ENCODE assay signal across 8 mouse cellular contexts in genomic region chr13:34876481-34876880, GRCm38 (mm10). TPM values are rescaled to one million over a fixed set of nuclear protein-coding genes. Genes with fewer than 3 reads are reported as not detected.
DNase-seq lines count a peak whose midpoint lies in the region; ATAC-seq lines count a peak whose summit lies in the region.

No protein-coding gene starts in this region.

- ATAC-seq in kidney, embryonic 16.5 days (ENCODE audit: low FRiP score, low TSS enrichment) = no peak
- ATAC-seq in embryonic facial prominence, embryonic 11.5 days (replicated peaks; ENCODE audit: insufficient number of reproducible peaks, low FRiP score, low TSS enrichment, low read depth) = no peak

- H3K4me1 ChIP-seq in kidney, embryonic 16.5 days (ENCODE audit: insufficient read depth, low read length) = peaks cover 20% of the 10 kb centered on the region
- no peaks in the 10 kb centered on the region; the same call in 1 of the 2 replicates for H3K4me1 ChIP-seq in embryonic facial prominence, embryonic 11.5 days (ENCODE audit: control insufficient read depth, insufficient read depth, low read length)
- peaks cover 21% of the 10 kb centered on the region for H3K4me1 ChIP-seq in limb, embryonic 10.5 days

- DNase-seq in kidney, postnatal 25 days = no peak
- DNase-seq in embryonic facial prominence, embryonic 11.5 days (ENCODE audit: low spot score) = no peak
- DNase-seq in limb, embryonic 10.5 days (ENCODE audit: low spot score) = no peak
- peak; percentile 28 for DNase-seq in naive thymus-derived CD4-positive, alpha-beta T cell, adult 2 months (ENCODE audit: low read depth)
- DNase-seq in urinary bladder, adult 2 months (ENCODE audit: low spot score) = no peak
- DNase-seq in layer of hippocampus, adult 9-10 months (ENCODE audit: low spot score) = no peak
- DNase-seq in kidney, adult 8-10 months = no peak

- H3K36me3 ChIP-seq in kidney, embryonic 16.5 days (ENCODE audit: insufficient read depth, low read length) = 0 out of 2 replicates have a peak, but pooled peaks cover 4% of the 10 kb centered on the region
- no peaks in the 10 kb centered on the region for H3K36me3 ChIP-seq in embryonic facial prominence, embryonic 11.5 days (replicated peaks; ENCODE audit: control insufficient read depth, insufficient read depth, low read depth, low read length)
- H3K36me3 ChIP-seq in limb, embryonic 10.5 days = peaks cover 19% of the 10 kb centered on the region

- H3K27ac ChIP-seq in kidney, embryonic 16.5 days (ENCODE audit: low read length) = peak overlapping the region; percentile 99; the same call in 1 of the 2 replicates
- no peak overlapping the region for H3K27ac ChIP-seq in embryonic facial prominence, embryonic 11.5 days (replicated peaks; ENCODE audit: low read depth, low read length)
- peak overlapping the region; percentile 97; the same call in 1 of the 2 replicates for H3K27ac ChIP-seq in limb, embryonic 10.5 days

- 4% methylated on average over 3 of the region's 3 CpGs for WGBS in kidney, embryonic 16.5 days
- 8% methylated on average over 3 of the region's 3 CpGs for WGBS in embryonic facial prominence, embryonic 11.5 days
- 23% methylated on average over 3 of the region's 3 CpGs for WGBS in limb, embryonic 10.5 days

- H3K9ac ChIP-seq in kidney, embryonic 16.5 days (replicated peaks; ENCODE audit: low read length) = peak overlapping the region; percentile 98
- peak overlapping the region; percentile 92 for H3K9ac ChIP-seq in embryonic facial prominence, embryonic 11.5 days (replicated peaks; ENCODE audit: low read length)

- no peaks in the 10 kb centered on the region for H3K9me3 ChIP-seq in kidney, embryonic 16.5 days (ENCODE audit: low read length)
- H3K9me3 ChIP-seq in embryonic facial prominence, embryonic 11.5 days (replicated peaks; ENCODE audit: control insufficient read depth, low read length) = no peaks in the 10 kb centered on the region
- no peaks in the 10 kb centered on the region for H3K9me3 ChIP-seq in limb, embryonic 10.5 days (replicated peaks)

- no peaks in the 10 kb centered on the region for H3K27me3 ChIP-seq in kidney, embryonic 16.5 days (ENCODE audit: insufficient read depth, low read length)
- no peaks in the 10 kb centered on the region for H3K27me3 ChIP-seq in embryonic facial prominence, embryonic 11.5 days (ENCODE audit: control insufficient read depth, insufficient read depth, low read length)
- H3K27me3 ChIP-seq in limb, embryonic 10.5 days (ENCODE audit: low read depth, poor library complexity, severe bottlenecking) = no peaks in the 10 kb centered on the region

- peak overlapping the region; percentile 98 for H3K4me3 ChIP-seq in kidney, embryonic 16.5 days (ENCODE audit: low read length)
- H3K4me3 ChIP-seq in embryonic facial prominence, embryonic 11.5 days (ENCODE audit: low read depth, low read length) = peak overlapping the region; percentile 84
- H3K4me3 ChIP-seq in limb, embryonic 10.5 days = peak overlapping the region; percentile 85

- peak overlapping the region; percentile 84 for H3K4me2 ChIP-seq in kidney, embryonic 16.5 days (replicated peaks; ENCODE audit: low read depth, low read length)
- H3K4me2 ChIP-seq in embryonic facial prominence, embryonic 11.5 days (ENCODE audit: low read depth, low read length) = peak overlapping the region; percentile 48

RNA-seq across cellular contexts. Expression of gene Prpf4b, which starts 1.4 kb away (rescaled TPM):
- polyA plus RNA-seq in kidney, embryonic 16.5 days (2015; fragmentation: Nextera tagmentation; extraction: Ambion mirVana) = 54.2 and 63.2 TPM in 2 replicates
- 101 and 121 TPM in 2 replicates for polyA plus RNA-seq in embryonic facial prominence, embryonic 11.5 days (2014; fragmentation: Nextera tagmentation; extraction: Ambion mirVana)
- 51.2 and 62.5 TPM in 2 replicates for polyA plus RNA-seq in limb, embryonic 10.5 days (2016; fragmentation: Nextera tagmentation; extraction: Ambion mirVana)
- polyA plus RNA-seq in urinary bladder, adult 2 months (2012; rRNA removed) = 68.4 and 85.8 TPM in 2 replicates

RNA-seq across cellular contexts. Expression of gene Fam217a, which starts 47.6 kb away (rescaled TPM):
- polyA plus RNA-seq in kidney, embryonic 16.5 days (2015; fragmentation: Nextera tagmentation; extraction: Ambion mirVana) = 4.6 and 5.5 TPM in 2 replicates
- polyA plus RNA-seq in embryonic facial prominence, embryonic 11.5 days (2014; fragmentation: Nextera tagmentation; extraction: Ambion mirVana) = 0.83 and 1.6 TPM in 2 replicates
- 0.70 and 1.3 TPM in 2 replicates for polyA plus RNA-seq in limb, embryonic 10.5 days (2016; fragmentation: Nextera tagmentation; extraction: Ambion mirVana)
- polyA plus RNA-seq in urinary bladder, adult 2 months (2012; rRNA removed) = 0.56 and 0.96 TPM in 2 replicates

RNA-seq across cellular contexts. Expression of gene 4933417A18Rik, which starts 47.7 kb away (rescaled TPM):
- polyA plus RNA-seq in kidney, embryonic 16.5 days (2015; fragmentation: Nextera tagmentation; extraction: Ambion mirVana) = not detected in 2 replicates
- polyA plus RNA-seq in embryonic facial prominence, embryonic 11.5 days (2014; fragmentation: Nextera tagmentation; extraction: Ambion mirVana) = not detected in 2 replicates
- polyA plus RNA-seq in limb, embryonic 10.5 days (2016; fragmentation: Nextera tagmentation; extraction: Ambion mirVana) = not detected in 2 replicates
- not detected in 2 replicates for polyA plus RNA-seq in urinary bladder, adult 2 months (2012; rRNA removed)
